Mouse (Mus musculus) embryonic facial prominence, embryonic 13.5 days (tissue): Measurements from ENCODE around the gene Scd4. TPM values are rescaled to one million over a fixed set of nuclear protein-coding genes. Genes with fewer than 3 reads are reported as not detected.
"Not testable (repeated sequence)": the region's sequence is repeated elsewhere in the genome, so short reads cannot be mapped to it uniquely, and the experiment has no call there.

ENCODE experiments used
- ATAC-seq: fragments of 200-750 bp; cut with Nextera tagmentation; 2 replicates; pipeline ENCODE4 v1.8.0; 2017; ENCODE audit warnings: low read depth; ENCODE audit not compliant: insufficient number of reproducible peaks, insufficient read depth, low FRiP score, low TSS enrichment
- H3K27ac ChIP-seq: fragments of 300-500 bp; sonication (generic); 2 replicates; pipeline ENCODE4 v1.5.1; 2015; ENCODE audit warnings: moderate library complexity, mild to moderate bottlenecking, inconsistent platforms
- H3K27me3 ChIP-seq: fragments of 300-500 bp; sonication (generic); 2 replicates; pipeline ENCODE4 v1.6.1; 2015; ENCODE audit warnings: mild to moderate bottlenecking, inconsistent platforms
- H3K36me3 ChIP-seq: fragments of 300-500 bp; sonication (generic); 2 replicates; pipeline ENCODE4 v1.6.1; 2015; ENCODE audit warnings: mild to moderate bottlenecking, inconsistent platforms
- H3K4me1 ChIP-seq: fragments of 300-500 bp; sonication (generic); 2 replicates; pipeline ENCODE4 v1.6.1; 2015; ENCODE audit warnings: inconsistent platforms
- H3K4me2 ChIP-seq: fragments of 300-500 bp; sonication (generic); 2 replicates; pipeline ENCODE4 v1.6.1; 2015; ENCODE audit warnings: moderate library complexity, mild to moderate bottlenecking, inconsistent platforms
- H3K4me3 ChIP-seq: fragments of 300-500 bp; sonication (generic); 2 replicates; pipeline ENCODE4 v1.5.1; 2015; ENCODE audit warnings: mild to moderate bottlenecking, inconsistent platforms
- H3K9ac ChIP-seq: fragments of 300-500 bp; sonication (generic); 2 replicates; pipeline ENCODE4 v1.6.1; 2015; ENCODE audit warnings: mild to moderate bottlenecking, inconsistent platforms
- H3K9me3 ChIP-seq: fragments of 300-500 bp; sonication (generic); 2 replicates; pipeline ENCODE4 v1.6.1; 2016; ENCODE audit warnings: inconsistent platforms
- WGBS: fragments of 180-500 bp; shearing (Covaris S2); methylation state at CpG from one replicate; pipeline ENCODE4 v1.1.7; 2015; ENCODE audit warnings: mixed read lengths; 5-methylcytosine and 5-hydroxymethylcytosine counted together
- polyA plus RNA-seq: library from polyadenylated mRNA; unstranded; fragments of >200 nt; fragmentation: Nextera tagmentation; extraction: Ambion mirVana; gene quantifications from 2 replicates; pipeline ENCODE4 v1.2.1, GENCODE M21; 2015

Scd4 gene
- polyA plus RNA-seq, 1 experiment from 2014 or later: 0.15 TPM

- H3K27ac ChIP-seq: no peak overlapping the region
- no peak overlapping the region for H3K9ac ChIP-seq
- 0 out of 2 replicates have a peak, but pooled peaks cover 4% of the 10 kb centered on the region for H3K4me1 ChIP-seq
- H3K27me3 ChIP-seq: no peaks in the 10 kb centered on the region
- WGBS: 89% methylated on average over 3 of the region's 3 CpGs
- peaks cover 4% of the 10 kb centered on the region for H3K9me3 ChIP-seq
- H3K36me3 ChIP-seq: no peaks in the 10 kb centered on the region
- H3K4me3 ChIP-seq: no peak overlapping the region
- ATAC-seq: no peak
- no peak overlapping the region for H3K4me2 ChIP-seq
Observed at GRCm38 (mm10) chr19:44320316-44320715, 12.6 kb upstream of the Scd4 start.

- Histone ChIP-seq H3K4me1 (0 out of 2 replicates have a peak, but pooled peaks cover 4% of the 10 kb centered on the region), H3K4me2 (no peak overlapping the region), H3K27me3 (no peaks in the 10 kb centered on the region), H3K4me3 (no peak overlapping the region), H3K36me3 (no peaks in the 10 kb centered on the region), H3K27ac (no peak overlapping the region), H3K9me3 (peaks cover 6% of the 10 kb centered on the region), H3K9ac (no peak overlapping the region)
- 82% methylated on average over 4 of the region's 4 CpGs for WGBS
- ATAC-seq: no peak
Observed at GRCm38 (mm10) chr19:44321201-44321600, 11.7 kb upstream of the Scd4 start.

DNA sequence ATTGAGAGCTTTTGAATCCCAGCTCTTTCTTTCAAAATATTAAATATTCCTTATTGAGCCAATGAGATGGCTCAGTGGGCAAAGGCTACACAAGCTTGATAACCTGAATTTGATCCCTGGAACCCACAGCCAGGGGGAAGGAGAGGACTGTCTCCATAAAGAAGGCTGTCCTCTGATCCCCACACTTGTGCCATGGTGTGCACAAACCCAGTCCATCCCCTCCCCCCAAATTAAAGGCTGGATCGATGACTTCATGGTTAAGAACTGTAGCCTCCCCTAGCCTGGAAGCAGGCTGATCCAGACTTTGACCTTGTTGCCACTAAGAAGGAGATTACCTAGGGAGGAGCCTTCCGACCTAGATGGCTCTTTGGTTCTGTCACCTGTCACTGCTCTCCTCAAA, 11.3 kb upstream of the Scd4 start:
- no peaks in the 10 kb centered on the region for H3K36me3 ChIP-seq
- ATAC-seq: no peak
- 78% methylated on average over 2 of the region's 2 CpGs for WGBS

GRCm38 (mm10) chr19:44329566-44329965, 3.3 kb upstream of the Scd4 start:
- H3K9me3 ChIP-seq: peaks cover 3% of the 10 kb centered on the region; the same call in 1 of the 2 replicates
- H3K27me3 ChIP-seq: no peaks in the 10 kb centered on the region
- H3K4me3 ChIP-seq: no peak overlapping the region
- no peak overlapping the region for H3K9ac ChIP-seq
- H3K4me1 ChIP-seq: no peaks in the 10 kb centered on the region
- no peaks in the 10 kb centered on the region for H3K36me3 ChIP-seq
- H3K4me2 ChIP-seq: no peak overlapping the region
- no peak for ATAC-seq
- H3K27ac ChIP-seq: no peak overlapping the region
- 87% methylated on average over 2 of the region's 2 CpGs for WGBS

More for the DNA sequence above, 11.3 kb upstream of the Scd4 start:
- no peaks in the 10 kb centered on the region for H3K27me3 ChIP-seq
- no peak overlapping the region for H3K4me3 ChIP-seq
- 0 out of 2 replicates have a peak, but pooled peaks cover 4% of the 10 kb centered on the region for H3K4me1 ChIP-seq
- H3K27ac ChIP-seq: no peak overlapping the region
- no peak overlapping the region for H3K4me2 ChIP-seq
- no peak overlapping the region for H3K9ac ChIP-seq
- peaks cover 7% of the 10 kb centered on the region for H3K9me3 ChIP-seq

GRCm38 (mm10) chr19:44331128-44331527, 1.8 kb upstream of the Scd4 start:
- H3K27me3 ChIP-seq, H3K36me3 ChIP-seq, H3K9me3 ChIP-seq, H3K4me1 ChIP-seq, H3K4me2 ChIP-seq, H3K27ac ChIP-seq, H3K9ac ChIP-seq, H3K4me3 ChIP-seq, ATAC-seq: not testable (repeated sequence)
- WGBS: 84% methylated on average over 1 of the region's 1 CpGs

DNA sequence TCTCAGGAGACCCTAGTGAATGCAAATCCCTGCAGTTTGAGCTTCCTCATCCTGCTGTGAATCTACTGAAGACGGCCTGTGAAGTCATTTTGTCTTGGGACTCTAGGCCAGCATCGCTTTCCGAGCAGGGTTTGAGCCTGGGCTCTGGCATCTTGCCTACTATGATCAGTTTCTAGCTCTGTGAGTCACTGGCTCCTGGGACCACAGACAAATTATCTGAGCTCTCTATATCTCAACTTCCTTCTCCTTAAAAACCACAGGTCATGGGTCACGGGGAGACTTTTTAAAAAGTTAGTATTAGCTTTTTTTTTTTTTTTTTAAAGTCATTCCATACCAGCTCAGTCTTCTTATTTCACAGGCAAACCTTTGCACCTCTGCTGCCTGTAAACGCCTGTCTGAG, 981 bp upstream of the Scd4 start:
- no peak for ATAC-seq
- Histone ChIP-seq H3K9me3 (no peaks in the 10 kb centered on the region), H3K27ac (no peak overlapping the region), H3K27me3 (no peaks in the 10 kb centered on the region), H3K4me2 (no peak overlapping the region), H3K4me3 (no peak overlapping the region), H3K4me1 (no peaks in the 10 kb centered on the region), H3K9ac (no peak overlapping the region), H3K36me3 (no peaks in the 10 kb centered on the region)
- WGBS: 68% methylated on average over 5 of the region's 5 CpGs

GRCm38 (mm10) chr19:44332326-44332725, 566 bp upstream of the Scd4 start:
- Histone ChIP-seq H3K27me3 (no peaks in the 10 kb centered on the region), H3K36me3 (no peaks in the 10 kb centered on the region), H3K4me1 (no peaks in the 10 kb centered on the region), H3K4me2 (no peak overlapping the region), H3K4me3 (no peak overlapping the region), H3K9ac (no peak overlapping the region), H3K9me3 (no peaks in the 10 kb centered on the region), H3K27ac (no peak overlapping the region)
- 54% methylated on average over 8 of the region's 8 CpGs for WGBS
- no peak for ATAC-seq

GRCm38 (mm10) chr19:44333991-44334390, 1.1 kb downstream of the Scd4 start:
- Histone ChIP-seq H3K36me3 (no peaks in the 10 kb centered on the region), H3K4me2 (no peak overlapping the region), H3K9me3 (no peaks in the 10 kb centered on the region), H3K27me3 (no peaks in the 10 kb centered on the region), H3K4me3 (no peak overlapping the region), H3K27ac (no peak overlapping the region), H3K4me1 (no peaks in the 10 kb centered on the region), H3K9ac (no peak overlapping the region)
- WGBS: 91% methylated on average over 9 of the region's 9 CpGs
- no peak for ATAC-seq

DNA sequence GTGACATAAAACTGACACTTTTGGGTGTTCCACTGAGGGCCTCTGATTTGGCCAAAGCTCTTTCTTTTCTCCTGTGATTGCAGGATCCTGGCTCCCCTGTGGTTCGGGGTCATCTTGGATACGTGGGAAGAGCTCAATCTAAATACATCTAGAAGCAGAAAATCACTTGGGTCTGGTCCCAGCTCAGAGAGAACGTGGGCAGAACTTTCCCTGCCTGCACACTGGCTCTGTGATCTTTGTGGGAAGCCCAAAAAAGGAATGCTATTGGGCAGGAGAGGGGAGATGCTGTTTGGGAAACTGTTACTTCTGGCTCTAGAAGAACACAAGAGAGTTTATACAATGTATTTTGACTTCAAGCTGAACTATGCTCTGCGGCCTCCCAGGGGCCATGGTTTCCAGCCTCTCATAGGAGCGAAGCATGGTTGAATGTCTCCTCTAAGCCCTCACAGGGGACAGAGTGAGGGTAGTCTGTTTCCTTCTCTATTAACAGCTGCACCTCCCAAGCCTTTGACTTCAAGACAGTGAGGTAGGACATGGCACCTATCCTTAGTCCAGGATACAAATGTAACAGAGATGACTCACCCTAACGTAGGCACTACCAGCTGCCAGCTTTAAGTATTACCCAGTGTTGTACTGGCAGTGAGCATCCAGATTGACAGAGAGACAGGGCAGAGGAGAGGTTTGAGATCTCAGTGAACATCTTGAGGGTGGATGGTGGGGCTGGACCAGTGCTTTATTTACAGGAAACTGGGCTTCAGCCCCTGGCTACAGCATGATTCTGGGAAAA, 3.2 kb downstream of the Scd4 start:
- Histone ChIP-seq H3K27me3 (no peaks in the 10 kb centered on the region), H3K27ac (no peak overlapping the region), H3K4me3 (no peak overlapping the region), H3K4me1 (no peaks in the 10 kb centered on the region), H3K4me2 (no peak overlapping the region), H3K36me3 (no peaks in the 10 kb centered on the region), H3K9ac (no peak overlapping the region), H3K9me3 (no peaks in the 10 kb centered on the region)
- 77% methylated on average over 6 of the region's 6 CpGs for WGBS
- no peak for ATAC-seq

DNA sequence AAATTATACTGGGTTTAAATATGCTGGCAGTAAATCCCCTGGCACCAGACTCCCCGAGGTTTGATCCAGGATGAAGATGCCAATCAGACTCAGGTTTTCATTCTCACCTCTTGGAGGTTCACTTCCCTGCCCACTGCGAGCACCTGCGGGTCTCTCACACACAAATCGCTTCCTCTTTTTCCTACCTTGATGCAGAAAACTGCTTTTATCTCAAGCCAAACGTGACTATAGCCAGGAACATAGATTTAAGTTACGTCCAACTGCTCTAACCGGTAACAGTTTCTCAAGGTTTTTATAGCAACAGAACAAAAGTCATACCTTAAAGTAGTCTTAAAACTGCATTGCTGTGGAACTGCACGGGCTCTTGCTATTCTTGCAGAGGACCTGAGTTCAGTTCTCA, 16.8 kb downstream of the Scd4 start:
- H3K4me3 ChIP-seq: no peak overlapping the region
- H3K36me3 ChIP-seq: no peaks in the 10 kb centered on the region
- no peak overlapping the region for H3K27ac ChIP-seq
- H3K9ac ChIP-seq: no peak overlapping the region
- no peaks in the 10 kb centered on the region for H3K27me3 ChIP-seq
- no peaks in the 10 kb centered on the region for H3K9me3 ChIP-seq
- H3K4me1 ChIP-seq: no peaks in the 10 kb centered on the region
- ATAC-seq: no peak
- H3K4me2 ChIP-seq: no peak overlapping the region
- 86% methylated on average over 8 of the region's 8 CpGs for WGBS

- ATAC-seq: no peak
- Histone ChIP-seq H3K36me3 (no peaks in the 10 kb centered on the region), H3K4me3 (no peak overlapping the region), H3K27ac (no peak overlapping the region), H3K9me3 (no peaks in the 10 kb centered on the region), H3K27me3 (no peaks in the 10 kb centered on the region), H3K4me2 (no peak overlapping the region), H3K4me1 (no peaks in the 10 kb centered on the region), H3K9ac (no peak overlapping the region)
- WGBS: 71% methylated on average over 7 of the region's 7 CpGs
Observed at GRCm38 (mm10) chr19:44351756-44352155, 18.9 kb downstream of the Scd4 start.

DNA sequence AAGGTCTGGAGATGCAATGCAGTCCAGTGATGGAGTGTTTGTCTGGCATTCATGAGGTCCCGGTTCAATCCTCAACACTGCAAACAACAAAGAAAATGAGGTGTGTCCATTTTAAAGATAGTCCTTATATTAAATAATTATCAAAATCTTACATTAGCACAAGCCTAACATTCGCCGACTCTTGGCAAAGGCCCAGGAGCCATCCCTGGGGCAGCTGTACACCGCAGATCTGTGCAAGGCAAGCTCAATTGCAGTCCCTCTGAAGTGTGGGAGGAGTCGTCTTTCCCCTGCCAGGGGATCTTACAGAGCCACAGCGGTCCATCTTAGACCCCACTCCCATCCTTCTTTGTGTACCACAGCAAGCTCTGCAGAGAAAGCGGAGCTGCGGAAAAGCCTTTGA, 25.8 kb downstream of the Scd4 start:
- H3K27me3 ChIP-seq: no peaks in the 10 kb centered on the region
- no peak overlapping the region for H3K27ac ChIP-seq
- H3K4me1 ChIP-seq: peaks cover 5% of the 10 kb centered on the region; the same call in 1 of the 2 replicates
- no peak overlapping the region for H3K9ac ChIP-seq
- H3K4me3 ChIP-seq: no peak overlapping the region
- ATAC-seq: no peak
- no peaks in the 10 kb centered on the region for H3K9me3 ChIP-seq
- 60% methylated on average over 8 of the region's 8 CpGs for WGBS
- H3K4me2 ChIP-seq: no peak overlapping the region
- H3K36me3 ChIP-seq: no peaks in the 10 kb centered on the region
